Mouse (Mus musculus): ENCODE measurements around the gene B3gat1.

B3gat1 gene

DNA sequence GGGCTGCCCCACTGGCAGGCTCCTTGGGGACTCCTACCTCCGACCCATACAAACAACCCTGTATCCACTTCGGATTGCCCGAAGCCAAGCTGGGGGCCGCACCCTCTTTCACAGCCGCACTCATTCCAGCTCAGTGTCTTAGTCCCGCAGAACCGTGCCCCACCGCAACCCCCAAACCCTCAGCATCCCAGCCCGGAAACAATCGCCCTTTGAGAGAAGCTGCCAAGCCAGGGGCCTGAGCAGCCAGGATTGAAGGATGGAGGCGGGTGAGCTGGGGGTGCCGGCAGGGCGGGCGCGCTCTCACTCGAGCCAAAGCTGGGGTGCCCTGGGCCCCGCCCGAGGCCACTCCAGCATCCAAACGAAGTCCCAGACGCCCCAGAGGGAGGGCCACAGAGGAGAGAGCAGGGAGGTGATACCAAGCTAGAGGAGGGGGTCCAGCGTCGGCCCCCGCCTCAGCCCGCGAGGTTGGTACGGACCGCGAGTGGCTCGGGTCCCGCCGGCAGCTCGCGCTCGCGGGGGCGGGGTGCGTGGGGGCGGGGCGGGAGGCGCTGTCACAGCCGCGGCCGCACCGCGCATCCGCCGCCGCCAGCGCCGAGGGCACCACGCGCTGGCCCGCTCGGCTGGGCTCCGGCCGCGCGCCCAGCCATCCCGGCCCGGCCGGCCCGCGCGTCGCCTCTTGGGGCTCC, at the start of gene B3gat1:
Gene B3gat1 (plus strand): TSS at position 523 of the 686 bp plus-strand sequence.
- no peak for DNase-seq (ENCODE audit: extremely low spot score, low read depth, low spot score)

DNA sequence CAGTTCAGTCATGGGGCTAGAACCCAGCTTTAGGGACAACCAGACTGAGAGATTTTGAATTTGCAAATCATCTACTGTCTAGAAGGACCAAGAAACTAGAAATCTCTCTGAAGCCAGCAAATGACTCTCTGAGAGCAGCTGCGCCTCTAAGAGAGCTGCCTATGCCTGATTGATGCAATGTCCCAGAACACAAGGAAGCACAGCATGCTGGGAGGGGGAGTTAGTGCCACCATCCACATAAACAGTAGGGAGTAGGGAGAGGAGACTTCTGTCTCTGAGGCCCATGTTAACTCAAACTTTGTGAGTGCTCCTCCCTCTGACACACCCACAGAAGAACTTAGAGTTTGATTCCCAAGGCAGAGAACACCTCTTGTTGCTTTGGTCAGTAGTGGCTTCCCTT, 44.4 kb upstream of the B3gat1 start:
- DNase-seq (ENCODE audit: extremely low spot score, low read depth, low spot score), result no peak

DNA sequence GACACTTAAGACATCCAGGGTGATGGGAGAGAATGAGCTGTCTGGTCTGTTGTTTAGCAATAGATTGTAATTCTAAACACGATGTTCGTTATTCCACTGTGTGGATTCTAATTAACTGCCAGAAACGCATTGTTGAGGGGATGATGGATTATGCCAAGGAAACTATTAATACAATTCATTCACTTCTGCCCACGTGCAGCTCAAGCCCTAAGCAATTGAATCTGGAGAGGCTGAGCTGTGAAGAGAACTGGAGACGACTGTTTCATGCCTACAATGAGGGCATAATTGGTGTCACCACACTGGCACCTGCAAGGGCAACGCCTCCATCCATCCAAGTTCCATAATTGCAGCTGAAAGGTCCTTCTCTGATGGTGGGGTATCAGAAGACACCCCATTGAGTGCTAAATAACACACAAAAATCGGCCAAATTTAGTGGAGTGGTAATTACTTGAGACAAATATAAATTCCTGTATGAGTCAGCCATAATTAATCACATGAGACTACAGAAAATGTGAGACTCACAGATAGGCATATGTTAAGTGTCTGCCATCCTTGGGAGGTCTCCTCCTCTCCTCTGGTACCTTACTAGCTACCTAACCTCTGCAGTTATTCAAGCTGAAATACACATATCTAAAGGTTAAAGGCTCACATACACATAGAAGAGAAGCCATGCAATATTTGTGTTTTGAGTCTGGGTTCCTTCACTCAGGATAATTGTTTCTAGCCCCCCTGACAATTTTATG, 43.4 kb upstream of the B3gat1 start:
- no peak for DNase-seq (ENCODE audit: extremely low spot score, low read depth, low spot score)

DNA sequence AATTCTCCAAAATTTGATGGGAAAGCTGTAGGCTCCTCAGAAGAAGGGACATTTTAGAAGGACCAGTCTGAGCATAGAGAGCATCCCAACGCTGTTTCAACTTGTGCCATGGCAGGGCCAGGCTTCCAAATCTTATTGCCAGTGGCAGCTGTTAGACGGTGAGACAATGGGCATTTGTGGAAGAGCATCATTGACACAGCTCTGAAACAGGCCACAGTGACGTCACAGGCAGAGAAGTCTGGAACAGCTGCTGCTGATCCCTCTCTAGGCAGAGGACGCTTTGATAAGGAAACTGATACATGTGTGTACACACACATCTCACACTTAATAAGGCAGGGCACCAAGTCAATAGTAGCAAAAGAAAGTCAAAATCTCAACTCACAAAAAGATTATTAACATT, 40.9 kb upstream of the B3gat1 start:
- no peak for DNase-seq (ENCODE audit: extremely low spot score, low read depth, low spot score)

DNA sequence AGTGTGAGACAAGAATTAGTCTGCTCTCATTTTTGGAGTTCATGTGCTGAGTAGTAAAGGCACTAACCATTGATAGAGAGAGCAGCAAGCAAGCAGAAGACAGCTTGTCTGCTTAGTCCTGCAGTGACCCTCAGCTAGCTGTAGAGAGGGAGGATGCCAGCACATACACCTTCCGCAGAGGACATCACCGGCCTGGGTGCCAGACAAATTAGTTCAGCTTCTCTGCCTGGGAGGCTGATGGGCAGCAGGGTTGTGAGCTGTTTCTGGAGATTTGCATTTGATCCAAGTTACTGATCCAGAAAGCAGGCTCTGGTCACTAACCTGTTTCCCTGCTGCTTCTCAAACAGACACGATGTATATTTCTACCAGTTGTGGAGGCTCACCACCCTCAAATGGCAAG, 38.9 kb upstream of the B3gat1 start:
- DNase-seq (ENCODE audit: extremely low spot score, low read depth, low spot score), result no peak

DNA sequence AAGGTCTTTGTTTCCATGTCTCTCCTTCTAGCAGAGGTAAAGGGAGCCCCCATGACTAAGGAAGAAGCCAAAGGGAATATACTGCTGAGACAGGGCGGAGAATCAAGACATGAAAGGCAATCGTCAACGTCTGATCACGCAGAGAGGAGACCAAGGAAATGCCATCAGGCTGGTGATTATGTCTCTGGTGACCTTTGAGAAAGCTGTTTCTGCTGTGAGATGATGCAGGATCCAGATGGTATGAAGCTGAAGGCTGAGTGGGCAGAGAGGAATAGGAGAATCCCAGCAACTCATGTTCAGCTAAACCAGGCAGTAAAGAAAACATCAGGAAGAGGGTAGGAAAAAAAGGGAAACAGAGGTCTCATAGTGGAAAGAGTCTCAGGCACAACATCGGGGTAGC, 38.4 kb upstream of the B3gat1 start:
- DNase-seq (ENCODE audit: extremely low spot score, low read depth, low spot score), result no peak

DNA sequence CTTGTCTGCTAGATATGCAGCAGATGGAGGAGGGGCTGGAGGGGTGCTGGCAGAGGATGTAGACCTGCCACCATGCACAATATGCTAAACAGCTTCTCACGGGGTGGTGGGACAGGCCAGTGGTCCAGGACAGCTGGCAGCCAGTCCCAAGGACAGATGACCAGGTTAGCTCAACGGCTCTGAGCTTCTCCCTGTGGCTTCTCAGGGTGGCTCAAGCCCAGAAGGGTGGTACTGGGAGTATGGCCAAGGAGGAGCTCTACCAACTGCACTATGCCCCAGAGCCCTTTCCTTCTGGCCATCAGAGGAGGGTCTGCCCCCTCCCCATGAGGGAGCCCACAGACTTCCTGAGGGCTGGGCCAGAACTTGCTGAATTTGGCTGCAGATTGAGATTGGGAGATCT, 35.2 kb upstream of the B3gat1 start:
- DNase-seq (ENCODE audit: extremely low spot score, low read depth, low spot score), result no peak

DNA sequence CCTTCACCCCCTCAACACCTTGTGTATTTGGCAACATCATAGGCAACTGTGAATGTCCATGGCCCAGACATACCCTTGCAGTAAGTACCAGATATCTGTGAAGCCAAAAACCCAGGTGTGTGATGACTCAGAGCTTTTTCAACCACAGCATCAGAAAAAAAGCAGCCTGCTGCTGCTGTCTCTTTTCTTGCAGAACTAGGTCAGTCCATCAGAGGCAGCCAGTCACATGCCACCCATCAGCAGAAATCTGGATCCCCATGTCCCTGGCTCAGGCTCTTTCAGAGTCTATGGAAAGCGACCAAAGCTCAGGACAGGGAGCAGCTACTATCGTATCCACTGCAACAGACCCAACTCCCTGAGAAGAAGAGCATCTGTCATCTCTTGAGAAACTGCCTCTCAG, 33.2 kb upstream of the B3gat1 start:
- DNase-seq (ENCODE audit: extremely low spot score, low read depth, low spot score), result no peak

DNA sequence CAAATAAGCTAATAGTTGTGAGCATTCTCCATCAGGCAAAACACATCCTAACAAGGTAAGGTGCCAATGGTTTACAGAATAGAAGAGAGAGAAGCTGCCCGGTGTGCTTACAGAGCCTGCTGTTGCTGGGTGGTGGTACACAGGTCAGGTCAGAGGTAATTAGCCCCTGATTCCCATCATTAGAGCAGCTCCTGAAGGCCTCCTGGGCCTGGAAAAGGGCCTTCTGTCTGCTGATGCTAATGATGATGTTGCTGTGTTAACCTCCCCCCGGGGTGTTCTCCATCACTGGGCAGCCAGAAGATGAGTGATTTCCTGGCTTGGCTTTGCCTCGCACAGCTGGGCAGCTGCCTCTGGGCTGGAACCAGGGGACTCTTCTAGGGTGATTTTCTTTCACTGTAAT, 15.1 kb upstream of the B3gat1 start:
- no peak for DNase-seq (ENCODE audit: extremely low spot score, low read depth, low spot score)

DNA sequence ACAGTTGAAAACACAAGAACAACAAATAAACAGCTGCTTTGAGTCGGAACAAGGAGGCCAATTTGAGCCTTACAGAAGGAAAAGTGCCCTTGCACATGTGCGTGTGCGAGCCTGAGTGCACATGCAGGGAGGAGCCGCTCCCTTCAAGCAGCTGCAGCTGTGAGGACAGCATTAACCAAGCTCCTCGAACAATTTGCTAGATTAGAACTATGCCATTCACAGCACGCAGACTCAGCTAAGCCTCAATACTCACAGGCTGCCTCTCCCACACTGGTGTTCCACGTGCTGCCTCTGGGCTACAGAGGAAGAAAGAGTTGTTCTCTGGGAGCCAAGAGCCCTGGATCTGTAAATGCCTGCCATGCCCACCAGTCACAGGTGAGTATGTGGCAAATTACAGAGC, 11.8 kb upstream of the B3gat1 start:
- no peak for DNase-seq (ENCODE audit: extremely low spot score, low read depth, low spot score)

DNA sequence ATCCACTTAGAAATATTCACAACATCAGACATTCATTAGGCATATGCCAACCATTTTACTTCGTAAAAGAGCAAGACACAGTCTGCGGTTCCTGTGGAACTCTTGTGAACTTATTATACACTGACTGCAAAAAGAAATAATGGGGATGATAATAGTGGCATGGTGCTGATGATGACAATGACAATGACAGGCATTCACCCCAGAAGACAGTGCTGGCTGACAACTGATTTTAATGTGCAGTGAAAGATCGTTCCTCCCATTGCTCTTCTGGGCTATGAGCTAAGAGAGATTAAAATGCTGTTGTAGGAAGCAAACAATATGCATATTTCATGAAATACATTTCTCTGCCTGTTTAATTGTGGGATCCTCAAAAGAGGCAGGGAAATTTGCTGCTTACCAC, 7.8 kb upstream of the B3gat1 start:
- no peak for DNase-seq (ENCODE audit: extremely low spot score, low read depth, low spot score)

DNA sequence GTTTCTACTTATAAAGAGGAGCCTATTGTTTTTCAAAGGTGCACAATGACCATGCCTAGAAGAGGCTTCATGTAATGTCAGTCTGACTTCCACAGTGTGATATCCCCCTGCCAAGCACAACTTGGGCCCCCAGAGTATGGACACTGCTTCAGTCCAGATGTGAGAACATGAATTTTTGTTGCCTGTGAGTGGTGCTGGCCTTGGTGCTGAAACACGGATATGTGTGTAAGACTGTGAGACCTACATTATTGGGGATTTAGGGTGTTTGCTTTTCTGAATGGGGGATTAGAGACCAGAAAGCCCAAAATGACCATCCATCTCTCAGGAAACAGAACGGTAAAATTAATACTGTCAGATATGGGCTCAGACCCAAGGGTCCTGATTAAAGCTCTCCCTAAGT, 6.1 kb upstream of the B3gat1 start:
- DNase-seq (ENCODE audit: extremely low spot score, low read depth, low spot score), result peak; percentile 49

DNA sequence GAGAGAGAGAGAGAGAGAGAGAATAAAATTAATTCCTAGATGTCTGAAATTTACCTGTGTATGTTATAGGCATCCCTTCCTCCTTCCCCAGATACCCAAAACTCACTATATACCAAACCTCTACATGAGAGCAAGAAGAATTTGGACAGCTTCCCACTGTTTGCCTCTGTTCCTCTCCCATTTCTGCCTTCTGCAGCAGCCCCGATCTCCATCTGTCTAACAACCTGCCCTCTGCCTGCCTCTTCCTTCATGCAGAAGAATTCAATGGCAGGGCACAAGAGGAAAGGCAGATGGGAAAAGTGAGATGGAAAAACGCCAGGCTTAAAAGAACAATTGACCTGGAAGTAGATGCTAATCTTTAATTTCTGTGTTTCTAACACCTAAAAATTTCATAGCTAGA, 5.0 kb upstream of the B3gat1 start:
- no peak for DNase-seq (ENCODE audit: extremely low spot score, low read depth, low spot score)

DNA sequence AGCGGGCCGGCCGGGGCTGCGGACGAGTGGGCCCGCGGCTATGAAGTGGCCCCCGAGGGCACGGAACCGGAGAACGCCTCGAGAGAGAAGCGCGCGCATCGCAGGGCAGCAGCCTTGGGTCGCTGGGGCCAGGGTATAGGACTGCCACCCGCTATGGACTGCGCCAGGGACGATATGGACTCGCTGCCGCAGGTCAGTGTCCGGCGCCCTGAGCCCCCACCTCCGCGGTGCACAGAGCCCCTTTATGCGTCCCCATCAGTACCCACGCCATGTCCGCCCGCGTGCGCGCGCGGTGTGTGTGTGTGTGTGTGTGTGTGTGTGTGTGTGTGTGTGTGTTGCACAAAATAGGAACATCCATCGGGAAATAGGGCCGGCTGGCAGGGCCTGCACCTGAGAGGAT, 458 bp downstream of the B3gat1 start:
- no peak for DNase-seq (ENCODE audit: extremely low spot score, low read depth, low spot score)

DNA sequence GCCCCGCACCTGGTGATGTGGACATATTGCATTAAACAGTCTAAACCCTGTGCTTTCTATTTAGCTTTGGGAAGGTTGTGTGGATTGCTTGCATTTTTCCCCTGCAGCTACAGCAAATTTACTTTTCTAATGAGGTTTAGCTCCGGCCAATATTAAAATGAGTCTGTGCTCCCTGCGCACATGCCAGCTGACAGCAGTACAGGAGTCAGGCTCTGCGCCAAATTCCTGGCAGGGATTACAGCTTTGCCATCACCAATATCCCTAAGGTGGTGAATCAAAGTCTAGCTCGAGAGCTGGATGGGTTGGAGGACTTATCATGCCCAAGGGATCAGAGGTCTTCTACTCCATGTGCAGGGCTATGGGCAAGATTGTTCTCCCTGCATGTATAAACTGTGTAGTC, 3.6 kb downstream of the B3gat1 start:
- DNase-seq (ENCODE audit: extremely low spot score, low read depth, low spot score), result no peak

DNA sequence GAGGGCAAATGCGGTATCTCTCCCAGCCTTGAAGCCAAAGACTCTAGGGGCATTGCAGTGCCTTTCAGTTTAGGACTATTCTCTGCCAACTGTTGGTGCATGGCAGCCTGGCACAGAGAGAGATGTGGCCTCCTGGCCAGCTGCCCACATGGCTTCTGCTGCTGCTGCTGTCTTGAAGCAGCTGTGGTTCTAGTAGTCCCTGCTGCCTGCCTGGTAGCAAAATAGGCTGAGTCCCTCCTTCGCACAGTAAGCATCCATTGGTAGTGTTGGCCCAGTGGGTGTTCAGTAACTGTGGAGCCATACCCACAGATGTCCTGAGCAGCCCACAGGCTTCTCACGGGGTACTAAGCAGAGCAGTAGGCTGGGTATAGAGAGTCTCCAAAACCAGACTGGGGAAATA, 9.3 kb downstream of the B3gat1 start:
- no peak for DNase-seq (ENCODE audit: extremely low spot score, low read depth, low spot score)

DNA sequence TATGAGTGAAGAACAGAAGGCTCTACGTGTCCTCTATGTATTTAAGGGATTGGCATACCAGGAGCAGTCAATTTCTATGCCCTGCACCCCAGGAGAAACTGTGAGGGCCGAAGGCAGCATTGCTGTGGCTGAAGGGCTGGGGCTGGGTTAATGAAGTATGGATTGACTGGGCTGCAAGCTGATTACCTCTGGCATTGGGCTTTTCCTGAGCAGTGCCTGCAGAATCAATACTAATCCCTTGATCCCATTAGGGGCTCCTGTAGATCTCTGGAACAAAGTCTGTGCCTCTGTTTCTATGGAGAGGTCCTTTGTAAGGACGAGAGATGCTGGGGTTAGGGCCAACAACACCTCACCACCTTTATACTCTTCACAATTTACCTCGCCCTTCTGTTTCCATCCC, 13.6 kb downstream of the B3gat1 start:
- no peak for DNase-seq (ENCODE audit: extremely low spot score, low read depth, low spot score)

DNA sequence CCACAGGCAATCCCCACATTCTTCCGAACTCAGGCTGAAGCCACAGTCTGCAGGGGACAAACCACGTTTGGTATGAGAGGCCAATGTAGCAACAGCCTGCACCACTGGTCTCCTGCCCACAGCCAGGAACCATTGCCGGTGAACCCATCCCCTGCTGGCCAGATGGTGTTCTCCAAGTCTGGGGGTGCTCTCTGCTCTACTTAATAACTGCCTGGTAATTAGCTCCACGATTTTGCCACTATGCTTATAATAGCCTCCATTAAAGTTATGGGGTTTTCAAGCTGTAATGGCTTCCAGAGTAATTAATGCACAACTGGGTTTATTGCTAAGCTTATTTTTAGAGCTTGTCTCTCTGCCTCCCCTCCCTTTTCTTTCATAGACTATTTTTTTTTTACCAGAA, 15.4 kb downstream of the B3gat1 start:
- no peak for DNase-seq (ENCODE audit: extremely low spot score, low read depth, low spot score)

DNA sequence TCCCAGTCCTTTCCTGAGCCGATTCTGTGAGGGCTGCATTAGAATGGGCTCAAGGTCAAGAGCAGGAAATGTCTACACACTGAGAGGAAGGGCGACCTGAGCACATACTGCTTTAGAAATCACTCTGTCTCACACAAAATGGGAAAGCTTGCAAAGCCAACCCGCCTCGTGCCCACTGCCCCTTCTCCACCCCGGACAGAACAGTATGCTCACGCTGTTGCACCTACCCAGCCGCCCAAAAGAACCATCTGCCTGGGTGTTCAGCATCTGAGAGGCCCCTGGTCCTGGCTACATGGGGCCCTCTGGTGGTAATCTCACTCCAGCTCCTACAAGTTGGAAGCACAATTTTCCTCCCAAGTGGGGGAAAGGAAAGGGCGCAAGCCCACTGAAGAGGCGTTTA, 26.6 kb downstream of the B3gat1 start:
- DNase-seq (ENCODE audit: extremely low spot score, low read depth, low spot score), result no peak

DNA sequence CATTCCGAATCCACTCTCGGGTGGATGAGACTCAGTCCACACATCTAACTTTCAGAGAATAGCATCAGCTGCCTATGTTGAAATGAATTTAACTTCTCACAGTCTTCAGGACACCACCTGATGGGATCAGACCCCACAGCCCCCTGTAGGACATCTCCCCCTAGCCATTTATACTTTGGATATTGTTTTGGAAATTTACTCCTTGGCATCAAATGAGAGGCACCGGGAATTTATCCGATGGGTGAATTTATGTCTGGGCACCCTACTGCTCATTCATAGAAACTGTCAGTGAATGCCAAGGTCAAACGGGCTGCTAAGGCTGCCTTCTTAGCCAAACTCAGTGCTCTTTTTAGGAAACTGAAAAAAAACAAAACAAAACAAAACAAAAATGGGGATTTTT, 27.0 kb downstream of the B3gat1 start:
- no peak for DNase-seq (ENCODE audit: extremely low spot score, low read depth, low spot score)

DNA sequence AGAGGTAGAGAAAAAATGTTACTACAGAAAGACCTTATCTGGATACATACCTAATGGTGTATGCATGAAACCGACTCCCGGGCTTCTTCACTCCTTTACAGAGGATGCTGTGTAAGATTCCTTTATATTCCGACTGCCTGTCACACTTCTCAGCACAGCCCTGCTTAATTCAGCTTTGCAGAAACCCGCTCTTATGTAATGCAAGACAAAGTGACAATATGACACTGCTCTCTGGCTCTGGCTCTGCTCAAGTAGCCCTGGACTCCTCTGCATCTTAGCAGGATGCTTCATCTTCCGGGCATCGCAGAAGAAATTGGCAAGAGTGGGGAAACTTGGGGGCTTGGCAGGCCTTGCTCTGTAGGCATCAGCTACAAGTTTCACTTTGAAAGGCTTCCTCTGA, 28.9 kb downstream of the B3gat1 start:
- no peak for DNase-seq (ENCODE audit: extremely low spot score, low read depth, low spot score)

DNA sequence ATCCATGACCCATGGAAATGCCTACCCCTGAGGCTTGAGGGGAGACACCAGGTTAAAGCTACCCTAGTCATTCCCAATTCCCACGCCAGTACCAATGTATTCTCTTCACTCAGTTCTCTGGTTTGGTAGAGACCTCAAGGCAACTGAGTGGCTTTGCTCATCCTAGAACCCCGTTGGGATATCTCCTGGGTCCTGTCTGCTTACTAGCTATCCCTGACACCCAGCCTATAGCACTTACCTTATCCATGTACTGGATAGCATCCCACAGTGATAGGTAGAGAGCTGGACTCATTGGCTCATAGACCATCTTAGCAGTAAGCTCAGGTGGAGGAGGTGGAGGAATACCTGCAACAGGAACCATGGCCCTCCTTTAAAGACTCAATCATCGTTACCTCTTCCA, 34.7 kb downstream of the B3gat1 start:
- no peak for DNase-seq (ENCODE audit: extremely low spot score, low read depth, low spot score)

DNA sequence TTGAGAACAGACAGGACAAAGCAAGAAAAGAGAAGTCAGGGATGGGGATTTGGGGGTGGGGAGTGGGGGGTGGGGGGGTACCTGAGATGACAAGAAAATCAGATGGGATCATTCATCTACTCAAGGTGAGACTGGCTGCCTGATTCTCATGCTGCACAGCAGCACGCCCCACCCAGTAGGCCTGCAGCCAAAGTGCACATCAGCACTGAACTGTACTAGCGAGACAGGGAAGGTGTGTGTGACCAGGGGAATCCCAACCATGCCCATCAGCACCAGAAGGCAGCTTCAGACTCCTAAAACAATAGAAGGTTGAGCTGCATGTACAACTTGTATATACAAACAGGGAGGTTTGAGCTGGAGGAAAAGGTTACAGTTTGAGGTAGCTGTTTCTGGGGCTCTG, 42.2 kb downstream of the B3gat1 start:
- DNase-seq (ENCODE audit: extremely low spot score, low read depth, low spot score), result no peak

Measured in hindlimb bud, embryonic 11.5 days (tissue).